ENCODE assay signal across 8 mouse cellular contexts in the genomic region with DNA sequence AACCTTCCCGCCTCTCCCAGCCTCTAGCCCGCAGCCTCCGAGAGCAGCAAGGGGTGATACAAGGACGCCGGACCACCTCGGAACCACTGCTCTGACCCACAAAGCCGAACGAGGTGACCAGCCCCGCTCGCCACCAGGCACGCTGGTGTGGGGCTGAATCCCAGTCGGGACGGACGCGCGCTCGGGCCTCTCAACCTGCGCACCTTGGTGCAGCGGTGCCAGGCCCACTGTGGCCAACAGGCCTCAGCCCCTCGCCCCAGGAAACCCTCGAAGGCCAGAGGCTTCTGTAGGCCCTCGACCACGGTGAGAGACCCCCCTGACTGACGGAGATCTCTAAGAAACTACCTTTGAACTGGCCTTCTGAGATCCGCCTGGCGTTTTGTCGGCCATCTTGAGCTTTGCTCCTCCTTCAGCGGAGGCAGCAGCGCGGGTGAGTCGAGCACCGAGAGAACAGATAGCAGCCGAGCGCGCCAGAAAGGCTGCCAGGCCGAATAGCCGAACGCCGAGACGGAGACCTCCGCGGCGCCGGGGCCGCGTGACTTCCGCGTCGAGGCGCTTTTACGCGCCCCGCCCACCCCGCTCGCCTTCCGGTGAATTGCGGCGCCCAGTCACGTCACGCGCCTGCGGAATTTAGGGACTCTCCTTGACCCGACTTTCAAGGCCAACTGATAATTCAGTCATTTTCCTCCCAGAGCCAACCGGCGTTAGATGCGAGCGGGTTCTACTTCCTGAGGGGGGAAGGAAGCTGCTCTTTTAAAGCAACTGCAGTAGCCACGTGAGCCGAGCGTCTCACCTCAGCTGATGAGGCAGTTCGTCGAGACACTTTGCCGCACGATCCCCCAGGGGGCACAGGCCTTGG. TPM values are rescaled to one million over a fixed set of nuclear protein-coding genes. Genes with fewer than 3 reads are reported as not detected.
DNase-seq lines count a peak whose midpoint lies in the region; ATAC-seq lines count a peak whose summit lies in the region.

TSS of gene U2surp (minus strand) at position 525 of the 859 bp plus-strand sequence.

- peak; percentile 91 to 93 for DNase-seq in adrenal gland, adult 18-20 months (ENCODE audit: low spot score in 2 of 2)
- peak; percentile 100 for DNase-seq in embryo, embryonic 11 days
- peak; percentile 97 for DNase-seq in gastrocnemius, postnatal 25 days
- peak; percentile 93 for DNase-seq in intestine, embryonic 14.5 days (ENCODE audit: low spot score)
- peak; percentile 98 for DNase-seq in left cerebral cortex, postnatal 14 days (ENCODE audit: low spot score in 2 of 2)
- peak; percentile 98 for DNase-seq in mesoderm, embryonic 11.5 days (ENCODE audit: low read depth, low spot score)
- peak; percentile 97 for DNase-seq in right cerebral cortex, postnatal 36 days (ENCODE audit: low spot score in 2 of 2)
- peak; percentile 96 for DNase-seq in yolk sac, embryonic 10.5 days (ENCODE audit: low spot score)

- WGBS in intestine, embryonic 14.5 days, result under 1% methylated on average over 74 of the region's 74 CpGs

- peak within 1 kb of the TSS; percentile 84 for H3K27ac ChIP-seq in intestine, embryonic 14.5 days (ENCODE audit: low read depth)

- no peaks in the 10 kb centered on the region for H3K27me3 ChIP-seq in intestine, embryonic 14.5 days (replicated peaks; ENCODE audit: control insufficient read depth, insufficient read depth, low read length)

- peak within 1 kb of the TSS; percentile 95 for H3K4me2 ChIP-seq in intestine, embryonic 14.5 days (ENCODE audit: low read length)

- H3K4me1 ChIP-seq in intestine, embryonic 14.5 days (replicated peaks; ENCODE audit: control insufficient read depth, insufficient read depth, low read length), result peaks cover 18% of the 10 kb centered on the region

- peak within 1 kb of the TSS; percentile 95 for H3K9ac ChIP-seq in intestine, embryonic 14.5 days (ENCODE audit: low read length)

- intact Hi-C loops in left cerebral cortex, postnatal 14 days (cut with DNase I), result no loop called here

- H3K4me3 ChIP-seq in intestine, embryonic 14.5 days (ENCODE audit: low read depth, low read length), result peak within 1 kb of the TSS; percentile 97

- no peaks in the 10 kb centered on the region for H3K9me3 ChIP-seq in intestine, embryonic 14.5 days (ENCODE audit: control insufficient read depth, low read length)

- peak; percentile 96 for ATAC-seq in intestine, embryonic 14.5 days (replicated peaks; ENCODE audit: low FRiP score, low TSS enrichment, low read depth)

- H3K36me3 ChIP-seq in intestine, embryonic 14.5 days (ENCODE audit: control insufficient read depth, insufficient read depth, low read length), result 0 out of 2 replicates have a peak, but pooled peaks cover 3% of the 10 kb centered on the region

RNA-seq across cellular contexts. Expression of gene U2surp, which starts in this region (rescaled TPM):
- 10 to 100 TPM; 52.4 to 55.9 TPM for total RNA-seq in adrenal gland, adult 18-20 months (2021)
- total RNA-seq in gastrocnemius, postnatal 25 days (2021), result 10 to 100 TPM; 22.1 to 22.9 TPM
- 129 and 135 TPM in 2 replicates for polyA plus RNA-seq in intestine, embryonic 14.5 days (2014; fragmentation: Nextera tagmentation; extraction: Ambion mirVana)
- total RNA-seq in left cerebral cortex, postnatal 14 days (2021), result 10 to 100 TPM; 57.6 to 60.7 TPM

Comparison
In these comparisons a context has a peak if more than half of its experiments do, and no peak if none do; other contexts are left out.
1. Peak in every context shown above with its lines: DNase-seq, ATAC-seq, H3K4me3 ChIP-seq and H3K27ac ChIP-seq.